Mouse (Mus musculus) brain, embryonic 14.5 days (tissue): ENCODE measurements at regions not wholly inside any gene's neighbourhood (a gene's known extent, or its start where the extent isn't known, plus 50 kb on each side); places are given as distances from the start of the nearest gene placed in this dataset.

Experiments used
- CTCF ChIP-seq: fragments of 200-500 bp; IDR thresholded peaks from 2 replicates; pipeline ENCODE4 v1.5.1; 2012; ENCODE audit warnings: inconsistent platforms, mild to moderate bottlenecking, moderate library complexity, borderline replicate concordance; ENCODE audit not compliant: insufficient read depth, insufficient read length; ENCODE audit errors: extremely low read depth
- POLR2A ChIP-seq: fragments of 200-500 bp; IDR thresholded peaks from 2 replicates; pipeline ENCODE4 v1.6.1; 2012; ENCODE audit warnings: mild to moderate bottlenecking, inconsistent platforms, borderline replicate concordance; ENCODE audit not compliant: poor library complexity, insufficient read depth, insufficient read length, severe bottlenecking; ENCODE audit errors: extremely low read depth

- TF ChIP-seq CTCF (no peak), POLR2A (no peak)
These were observed 2708.2 kb upstream of the Gm7489 start for GRCm38 (mm10) chr15:51176466-51176865.
